Mouse (Mus musculus): Measurements from ENCODE around the gene Npas1. TPM values are rescaled to one million over a fixed set of nuclear protein-coding genes. Genes with fewer than 3 reads are reported as not detected.
A peak's percentile ranks its signal among the peaks of the same experiment; 100 is the strongest.

The Npas1 gene
- polyA plus RNA-seq (2015; fragmentation: Nextera tagmentation; extraction: Ambion mirVana): 0.15 and 0.51 TPM in 2 replicates

DNA sequence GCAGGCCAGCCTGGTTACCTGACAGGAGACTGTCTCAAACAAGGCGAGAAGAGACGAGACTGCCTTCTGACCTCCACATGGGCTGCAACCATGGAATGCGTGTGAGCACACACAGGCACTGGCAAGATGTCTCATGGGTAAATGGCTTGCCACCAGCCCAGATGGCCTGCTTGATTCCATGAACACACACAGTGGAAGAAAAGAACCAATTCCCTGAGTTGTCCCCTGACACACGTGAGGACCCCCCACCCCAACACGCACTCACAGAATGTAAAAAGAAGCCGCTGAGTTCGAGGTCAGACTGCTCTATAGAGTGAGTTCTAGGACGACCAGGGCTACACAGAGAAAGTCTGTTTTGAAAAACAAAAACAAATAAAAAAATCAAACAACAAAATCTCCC is at the start of gene Npas1:
Npas1 (minus strand) TSS at position 101 of the 400 bp plus-strand sequence.
- H3K27me3 ChIP-seq: peaks cover 68% of the 10 kb centered on the region
- ATAC-seq (ENCODE audit: low FRiP score, low read depth): no peak
- H3K27ac ChIP-seq: no peak within 1 kb of the TSS
- peaks cover 11% of the 10 kb centered on the region; the same call in 1 of the 2 replicates for H3K9me3 ChIP-seq
- H3K4me1 ChIP-seq: peaks cover 23% of the 10 kb centered on the region
- H3K36me3 ChIP-seq: no peaks in the 10 kb centered on the region
- peak within 1 kb of the TSS; percentile 36 for H3K4me3 ChIP-seq
- H3K4me2 ChIP-seq (replicated peaks): peak within 1 kb of the TSS; percentile 60
- no peak within 1 kb of the TSS for H3K9ac ChIP-seq
- 82% methylated on average over 8 of the region's 8 CpGs for WGBS

GRCm38 (mm10) chr7:16525995-16526394 is 48.5 kb upstream of the Npas1 start:
- H3K27me3 ChIP-seq: no peaks in the 10 kb centered on the region
- no peak overlapping the region for H3K4me2 ChIP-seq (replicated peaks)
- H3K4me1 ChIP-seq: no peaks in the 10 kb centered on the region
- H3K9ac ChIP-seq: no peak overlapping the region
- peaks cover 50% of the 10 kb centered on the region for H3K36me3 ChIP-seq
- H3K4me3 ChIP-seq: no peak overlapping the region
- 94% methylated on average over 2 of the region's 2 CpGs for WGBS
- no peak overlapping the region for H3K27ac ChIP-seq
- ATAC-seq (ENCODE audit: low FRiP score, low read depth): no peak
- H3K9me3 ChIP-seq: no peaks in the 10 kb centered on the region

GRCm38 (mm10) chr7:16525448-16525847 is 47.9 kb upstream of the Npas1 start:
- H3K4me2 ChIP-seq (replicated peaks): no peak overlapping the region
- H3K4me3 ChIP-seq: no peak overlapping the region
- no peak overlapping the region for H3K9ac ChIP-seq
- no peaks in the 10 kb centered on the region for H3K27me3 ChIP-seq
- no peaks in the 10 kb centered on the region for H3K9me3 ChIP-seq
- WGBS: 78% methylated on average over 3 of the region's 3 CpGs
- no peak for ATAC-seq (ENCODE audit: low FRiP score, low read depth)
- peaks cover 49% of the 10 kb centered on the region for H3K36me3 ChIP-seq
- H3K4me1 ChIP-seq: no peaks in the 10 kb centered on the region
- no peak overlapping the region for H3K27ac ChIP-seq

GRCm38 (mm10) chr7:16524308-16524707 is 46.8 kb upstream of the Npas1 start:
- no peak for ATAC-seq (ENCODE audit: low FRiP score, low read depth)

GRCm38 (mm10) chr7:16519310-16519709 is 41.8 kb upstream of the Npas1 start:
- WGBS: 96% methylated on average over 2 of the region's 2 CpGs
- Histone ChIP-seq H3K27ac (no peak overlapping the region), H3K9ac (no peak overlapping the region), H3K4me1 (no peaks in the 10 kb centered on the region), H3K4me3 (no peak overlapping the region), H3K4me2 (replicated peaks) (no peak overlapping the region), H3K27me3 (no peaks in the 10 kb centered on the region), H3K36me3 (peaks cover 42% of the 10 kb centered on the region), H3K9me3 (no peaks in the 10 kb centered on the region)
- no peak for ATAC-seq (ENCODE audit: low FRiP score, low read depth)

More at GRCm38 (mm10) chr7:16524308-16524707, 46.8 kb upstream of the Npas1 start:
- no peaks in the 10 kb centered on the region for H3K4me1 ChIP-seq
- H3K36me3 ChIP-seq: peaks cover 50% of the 10 kb centered on the region
- 68% methylated on average over 2 of the region's 2 CpGs for WGBS
- no peak overlapping the region for H3K27ac ChIP-seq
- no peak overlapping the region for H3K4me2 ChIP-seq (replicated peaks)
- no peak overlapping the region for H3K4me3 ChIP-seq
- no peaks in the 10 kb centered on the region for H3K27me3 ChIP-seq
- no peak overlapping the region for H3K9ac ChIP-seq
- no peaks in the 10 kb centered on the region for H3K9me3 ChIP-seq

GRCm38 (mm10) chr7:16517198-16517597 is 39.7 kb upstream of the Npas1 start:
- Histone ChIP-seq H3K4me1 (no peaks in the 10 kb centered on the region), H3K4me2 (replicated peaks) (no peak overlapping the region), H3K4me3 (no peak overlapping the region), H3K9ac (no peak overlapping the region), H3K27ac (no peak overlapping the region), H3K36me3 (peaks cover 36% of the 10 kb centered on the region), H3K9me3 (no peaks in the 10 kb centered on the region), H3K27me3 (no peaks in the 10 kb centered on the region)
- WGBS: 91% methylated on average over 5 of the region's 5 CpGs
- no peak for ATAC-seq (ENCODE audit: low FRiP score, low read depth)

- Histone ChIP-seq H3K4me2 (replicated peaks) (no peak overlapping the region), H3K27me3 (no peaks in the 10 kb centered on the region), H3K9me3 (no peaks in the 10 kb centered on the region), H3K27ac (no peak overlapping the region), H3K36me3 (peaks cover 89% of the 10 kb centered on the region), H3K4me3 (no peak overlapping the region), H3K4me1 (no peaks in the 10 kb centered on the region), H3K9ac (no peak overlapping the region)
- 19% methylated on average over 3 of the region's 3 CpGs for WGBS
- no peak for ATAC-seq (ENCODE audit: low FRiP score, low read depth)
These were observed 29.8 kb upstream of the Npas1 start for GRCm38 (mm10) chr7:16507284-16507683.

GRCm38 (mm10) chr7:16505226-16505593 is 27.7 kb upstream of the Npas1 start:
- Histone ChIP-seq H3K36me3 (peaks cover 88% of the 10 kb centered on the region), H3K9ac (no peak overlapping the region), H3K27ac (no peak overlapping the region), H3K4me1 (no peaks in the 10 kb centered on the region), H3K9me3 (no peaks in the 10 kb centered on the region), H3K4me3 (no peak overlapping the region), H3K4me2 (replicated peaks) (no peak overlapping the region), H3K27me3 (no peaks in the 10 kb centered on the region)
- no peak for ATAC-seq (ENCODE audit: low FRiP score, low read depth)
- 91% methylated on average over 3 of the region's 3 CpGs for WGBS

DNA sequence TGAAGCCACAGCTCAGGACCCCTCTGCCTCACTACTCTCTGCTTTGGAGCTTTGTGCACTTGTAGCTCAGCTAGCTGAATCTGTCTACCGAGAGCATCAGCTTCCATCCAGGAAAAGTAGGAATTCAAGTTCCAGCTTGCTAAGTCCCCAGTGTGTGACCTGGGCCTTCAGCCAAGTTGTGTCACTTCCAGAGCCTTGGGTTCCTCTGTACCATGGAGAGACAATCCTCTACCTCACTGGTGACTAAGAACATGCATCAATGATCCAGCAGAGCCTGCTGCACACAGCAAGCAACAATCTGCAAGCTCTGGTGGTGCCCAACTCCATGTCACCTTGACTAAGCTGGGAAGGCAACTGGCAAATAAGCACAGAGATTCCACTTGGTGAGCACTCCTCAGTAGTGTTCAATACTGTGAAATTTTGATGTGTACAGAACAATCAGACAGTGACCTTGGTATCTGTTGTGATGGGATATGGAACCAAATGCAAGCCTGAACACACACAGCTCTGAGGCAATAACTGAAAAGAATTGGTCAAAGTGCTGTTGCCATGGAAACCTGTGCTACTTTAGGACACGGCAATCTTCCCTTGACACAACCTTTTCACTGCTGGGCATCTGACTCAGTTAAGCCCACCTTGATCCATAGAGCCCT is 27.2 kb upstream of the Npas1 start:
- no peak overlapping the region for H3K9ac ChIP-seq
- 82% methylated on average over 2 of the region's 2 CpGs for WGBS
- no peak for ATAC-seq (ENCODE audit: low FRiP score, low read depth)
- H3K4me3 ChIP-seq: no peak overlapping the region
- H3K27ac ChIP-seq: no peak overlapping the region
- no peak overlapping the region for H3K4me2 ChIP-seq (replicated peaks)
- H3K27me3 ChIP-seq: no peaks in the 10 kb centered on the region
- no peaks in the 10 kb centered on the region for H3K9me3 ChIP-seq
- H3K4me1 ChIP-seq: no peaks in the 10 kb centered on the region
- peaks cover 86% of the 10 kb centered on the region for H3K36me3 ChIP-seq

DNA sequence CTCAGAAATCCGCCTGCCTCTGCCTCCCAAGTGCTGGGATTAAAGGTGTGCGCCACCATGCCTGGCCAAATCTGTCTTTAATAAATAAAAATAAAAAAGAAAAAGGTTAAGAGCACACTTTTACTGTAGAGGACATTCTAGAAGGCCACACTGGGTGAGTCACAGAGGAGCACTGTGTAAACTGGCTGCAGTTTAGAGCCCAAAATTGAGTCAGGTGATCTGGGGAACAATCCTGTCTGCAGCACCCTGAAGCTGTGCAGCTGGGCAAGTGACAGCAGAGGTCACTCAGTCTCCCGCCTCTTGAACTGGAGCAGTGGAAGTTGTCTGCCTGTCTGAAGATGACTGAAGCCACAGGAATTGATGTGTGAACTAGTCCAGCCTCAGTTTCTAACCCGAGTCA is 24.0 kb upstream of the Npas1 start:
- no peak overlapping the region for H3K4me2 ChIP-seq (replicated peaks)
- no peak for ATAC-seq (ENCODE audit: low FRiP score, low read depth)
- no peaks in the 10 kb centered on the region for H3K27me3 ChIP-seq
- H3K4me1 ChIP-seq: no peaks in the 10 kb centered on the region
- H3K4me3 ChIP-seq: no peak overlapping the region
- H3K9ac ChIP-seq: no peak overlapping the region
- H3K27ac ChIP-seq: no peak overlapping the region
- WGBS: 90% methylated on average over 4 of the region's 4 CpGs
- H3K36me3 ChIP-seq: peaks cover 91% of the 10 kb centered on the region
- no peaks in the 10 kb centered on the region for H3K9me3 ChIP-seq

GRCm38 (mm10) chr7:16499671-16500104 is 22.2 kb upstream of the Npas1 start:
- no peak for ATAC-seq (ENCODE audit: low FRiP score, low read depth)
- Histone ChIP-seq H3K27ac (no peak overlapping the region), H3K4me2 (replicated peaks) (no peak overlapping the region), H3K27me3 (no peaks in the 10 kb centered on the region), H3K36me3 (peaks cover 90% of the 10 kb centered on the region), H3K9me3 (no peaks in the 10 kb centered on the region), H3K4me3 (no peak overlapping the region), H3K9ac (no peak overlapping the region), H3K4me1 (no peaks in the 10 kb centered on the region)
- WGBS: 87% methylated on average over 6 of the region's 6 CpGs

DNA sequence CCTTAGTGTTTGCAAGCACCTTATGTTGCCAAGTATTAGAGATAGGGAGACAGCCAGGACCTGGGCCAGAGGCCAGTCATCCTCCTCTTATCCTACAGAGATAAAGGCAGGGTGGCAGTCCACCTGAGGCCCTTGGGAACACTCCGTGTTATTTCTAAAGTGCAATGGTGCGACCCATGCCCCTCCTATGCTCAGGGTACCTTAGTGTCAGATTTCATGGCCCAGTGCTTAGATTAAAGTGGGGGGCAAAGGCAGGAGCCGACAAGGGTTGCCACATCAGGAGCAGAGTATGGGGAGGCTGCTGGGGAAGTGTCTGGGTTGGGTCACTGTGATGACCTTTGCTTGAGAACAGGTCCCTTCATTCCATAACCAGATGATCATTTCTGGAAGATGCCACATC is 18.7 kb upstream of the Npas1 start:
- Histone ChIP-seq H3K4me2 (replicated peaks) (no peak overlapping the region), H3K27ac (no peak overlapping the region), H3K9me3 (no peaks in the 10 kb centered on the region), H3K9ac (no peak overlapping the region), H3K36me3 (peaks cover 60% of the 10 kb centered on the region), H3K27me3 (no peaks in the 10 kb centered on the region), H3K4me3 (no peak overlapping the region), H3K4me1 (no peaks in the 10 kb centered on the region; the same call in 1 of the 2 replicates)
- WGBS: 81% methylated on average over 3 of the region's 3 CpGs
- no peak for ATAC-seq (ENCODE audit: low FRiP score, low read depth)

DNA sequence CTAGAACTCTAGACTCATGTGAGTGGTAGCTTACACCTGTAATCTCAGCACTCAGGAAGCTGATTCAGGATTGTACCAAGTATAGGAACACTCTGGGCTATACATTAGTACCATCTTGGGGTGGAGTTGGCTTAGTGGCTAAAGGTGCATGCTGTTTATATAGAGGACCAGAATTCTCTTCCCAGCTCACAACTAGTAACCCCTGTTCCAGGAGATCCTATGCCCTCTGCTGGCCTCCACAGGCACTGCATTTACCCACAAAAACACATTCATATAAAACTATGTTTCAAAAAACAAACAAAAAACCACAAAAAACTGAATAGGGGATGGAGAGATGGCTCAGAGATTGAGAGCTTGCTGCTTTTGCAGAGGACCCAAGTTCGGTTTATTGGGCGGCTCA is 15.8 kb upstream of the Npas1 start:
- no peaks in the 10 kb centered on the region for H3K27me3 ChIP-seq
- H3K9me3 ChIP-seq: no peaks in the 10 kb centered on the region
- no peak overlapping the region for H3K4me2 ChIP-seq (replicated peaks)
- ATAC-seq (ENCODE audit: low FRiP score, low read depth): no peak
- H3K4me3 ChIP-seq: no peak overlapping the region
- WGBS: 39% methylated on average over 2 of the region's 2 CpGs
- H3K4me1 ChIP-seq: no peaks in the 10 kb centered on the region; the same call in 1 of the 2 replicates
- H3K27ac ChIP-seq: no peak overlapping the region
- H3K9ac ChIP-seq: no peak overlapping the region
- H3K36me3 ChIP-seq: peaks cover 39% of the 10 kb centered on the region

Measured in limb, embryonic 13.5 days (tissue).